Mouse (Mus musculus) kidney, adult 18-20 months (tissue): ENCODE data around the gene Ddx28.
"Not testable (repeated sequence)": the region's sequence is repeated elsewhere in the genome, so short reads cannot be mapped to it uniquely, and the experiment has no call there.

Experiments used
- DNase-seq: peaks from one replicate; pipeline ENCODE4 v3.0.0; 2021

Ddx28 gene

GRCm38 (mm10) chr8:106010748-106011642 lies 687 bp downstream of the Ddx28 start:
- peak; percentile 95 for DNase-seq

GRCm38 (mm10) chr8:106007891-106008290 lies 3.8 kb downstream of the Ddx28 start:
- not testable (repeated sequence) for DNase-seq

GRCm38 (mm10) chr8:106007135-106007534 lies 4.5 kb downstream of the Ddx28 start:
- DNase-seq: no peak

- DNase-seq: no peak
These were observed 5.3 kb downstream of the Ddx28 start for GRCm38 (mm10) chr8:106006413-106006812.

- no peak for DNase-seq
These were observed 5.8 kb downstream of the Ddx28 start, which contains the start of gene Dpep2nb for GRCm38 (mm10) chr8:106005875-106006274. Gene Dpep2nb (minus strand): TSS chr8:106005975.

- DNase-seq: no peak
These were observed 7.0 kb downstream of the Ddx28 start for GRCm38 (mm10) chr8:106004538-106005207.

GRCm38 (mm10) chr8:106001908-106002307 lies 9.8 kb downstream of the Ddx28 start:
- DNase-seq: no peak

GRCm38 (mm10) chr8:105998971-105999370 lies 12.7 kb downstream of the Ddx28 start:
- peak; percentile 30 for DNase-seq

GRCm38 (mm10) chr8:105996359-105996758 lies 15.3 kb downstream of the Ddx28 start:
- DNase-seq: no peak

GRCm38 (mm10) chr8:105993226-105993625 lies 18.5 kb downstream of the Ddx28 start:
- no peak for DNase-seq

GRCm38 (mm10) chr8:105992499-105992898 lies 19.2 kb downstream of the Ddx28 start:
- DNase-seq: no peak

GRCm38 (mm10) chr8:105991546-105991945 lies 20.1 kb downstream of the Ddx28 start:
- no peak for DNase-seq

- peak; percentile 82 for DNase-seq
These were observed 20.8 kb downstream of the Ddx28 start, which contains the start of gene Dus2 for GRCm38 (mm10) chr8:105990856-105991387. Gene Dus2 (plus strand): TSS chr8:105991337.

- no peak for DNase-seq
These were observed 23.1 kb downstream of the Ddx28 start for GRCm38 (mm10) chr8:105988546-105988945.

GRCm38 (mm10) chr8:105983406-105983805 lies 28.3 kb downstream of the Ddx28 start:
- DNase-seq: not testable (repeated sequence)

- DNase-seq: no peak
These were observed 30.5 kb downstream of the Ddx28 start for GRCm38 (mm10) chr8:105981146-105981545.

GRCm38 (mm10) chr8:105979325-105979724 lies 32.4 kb downstream of the Ddx28 start, which contains the start of gene Dpep3:
Gene Dpep3 (minus strand): TSS chr8:105979429.
- no peak for DNase-seq

- no peak for DNase-seq
These were observed 36.3 kb downstream of the Ddx28 start for GRCm38 (mm10) chr8:105975363-105975762.

- DNase-seq: no peak
These were observed 40.5 kb downstream of the Ddx28 start for GRCm38 (mm10) chr8:105971019-105971720.

- DNase-seq: no peak
These were observed 42.3 kb downstream of the Ddx28 start for GRCm38 (mm10) chr8:105969367-105969766.

- DNase-seq: no peak
These were observed 44.9 kb downstream of the Ddx28 start for GRCm38 (mm10) chr8:105966692-105967311.

- DNase-seq: peak; percentile 77
These were observed 45.8 kb downstream of the Ddx28 start, which contains the start of gene Slc12a4 for GRCm38 (mm10) chr8:105965905-105966341. Gene Slc12a4 (minus strand): TSS chr8:105966097.
